Mouse (Mus musculus) forebrain, embryonic 16.5 days (tissue): ENCODE measurements around the gene B230118H07Rik. TPM values are rescaled to one million over a fixed set of nuclear protein-coding genes. Genes with fewer than 3 reads are reported as not detected.

Experiments used
- ATAC-seq: fragments of 200-750 bp; cut with Nextera tagmentation; 2 replicates; pipeline ENCODE4 v1.8.0; 2017; ENCODE audit warnings: mild to moderate bottlenecking, moderate library complexity
- H3K27ac ChIP-seq: fragments of 300-500 bp; sonication (generic); 2 replicates; pipeline ENCODE4 v1.5.1; 2014; ENCODE audit warnings: low read length, control low read depth
- H3K27me3 ChIP-seq: fragments of 300-500 bp; sonication (generic); replicated peaks from 2 replicates; pipeline ENCODE4 v1.6.1; 2014; ENCODE audit warnings: low read length; ENCODE audit not compliant: control insufficient read depth, insufficient read depth
- H3K36me3 ChIP-seq: fragments of 300-500 bp; sonication (generic); 2 replicates; pipeline ENCODE4 v1.6.1; 2014; ENCODE audit not compliant: control insufficient read depth, insufficient read depth
- H3K4me1 ChIP-seq: fragments of 300-500 bp; sonication (generic); replicated peaks from 2 replicates; pipeline ENCODE4 v1.6.1; 2014; ENCODE audit warnings: low read length; ENCODE audit not compliant: control insufficient read depth, insufficient read depth
- H3K4me2 ChIP-seq: fragments of 300-500 bp; sonication (generic); 2 replicates; pipeline ENCODE4 v1.6.1; 2014; ENCODE audit warnings: mild to moderate bottlenecking, low read length, control low read depth
- H3K4me3 ChIP-seq: fragments of 300-500 bp; sonication (generic); replicated peaks from 2 replicates; pipeline ENCODE4 v1.5.1; 2014; ENCODE audit warnings: mild to moderate bottlenecking, low read length, control low read depth
- H3K9ac ChIP-seq: fragments of 300-500 bp; sonication (generic); replicated peaks from 2 replicates; pipeline ENCODE4 v1.6.1; 2014; ENCODE audit warnings: low read depth, low read length, control low read depth
- H3K9me3 ChIP-seq: fragments of 300-500 bp; sonication (generic); 2 replicates; pipeline ENCODE4 v1.6.1; 2016; ENCODE audit warnings: low read length; ENCODE audit not compliant: control insufficient read depth
- WGBS: fragments of 180-500 bp; shearing (Covaris S2); extraction: QIAGEN DNeasy Blood & Tissue Kit; methylation state at CpG from one replicate; pipeline ENCODE4 v1.1.7; 2014; 5-methylcytosine and 5-hydroxymethylcytosine counted together
- polyA plus RNA-seq: library from polyadenylated mRNA; unstranded; fragments of >200 nt; fragmentation: Nextera tagmentation; extraction: Ambion mirVana; gene quantifications from 2 replicates; pipeline ENCODE4 v1.2.1, GENCODE M21; 2015

B230118H07Rik gene
- polyA plus RNA-seq, 1 experiment from 2014 or later = 44.4 TPM

- 49% methylated on average over 3 of the region's 3 CpGs for WGBS
These were observed 68.4 kb downstream of the B230118H07Rik start for GRCm38 (mm10) chr2:101580977-101581376.

GRCm38 (mm10) chr2:101580428-101580827 is 68.9 kb downstream of the B230118H07Rik start:
- no peaks in the 10 kb centered on the region for H3K36me3 ChIP-seq
- peak; percentile 75 for ATAC-seq

More at GRCm38 (mm10) chr2:101580977-101581376, 68.4 kb downstream of the B230118H07Rik start:
- Histone ChIP-seq H3K9me3 (no peaks in the 10 kb centered on the region), H3K27ac (no peak overlapping the region), H3K4me3 (no peak overlapping the region), H3K4me2 (no peak overlapping the region), H3K27me3 (0 out of 2 replicates have a peak, but pooled peaks cover 4% of the 10 kb centered on the region), H3K9ac (no peak overlapping the region), H3K4me1 (0 out of 2 replicates have a peak, but pooled peaks cover 4% of the 10 kb centered on the region), H3K36me3 (no peaks in the 10 kb centered on the region)
- ATAC-seq = no peak

GRCm38 (mm10) chr2:101580027-101580426 is 69.3 kb downstream of the B230118H07Rik start:
- H3K36me3 ChIP-seq = no peaks in the 10 kb centered on the region
- no peak overlapping the region for H3K9ac ChIP-seq
- 0 out of 2 replicates have a peak, but pooled peaks cover 4% of the 10 kb centered on the region for H3K27me3 ChIP-seq
- H3K4me3 ChIP-seq = no peak overlapping the region
- WGBS = 66% methylated on average over 2 of the region's 2 CpGs
- H3K4me2 ChIP-seq = no peak overlapping the region
- ATAC-seq = peak; percentile 40; the same call in 1 of the 2 replicates
- H3K4me1 ChIP-seq = 0 out of 2 replicates have a peak, but pooled peaks cover 4% of the 10 kb centered on the region
- no peaks in the 10 kb centered on the region for H3K9me3 ChIP-seq
- no peak overlapping the region for H3K27ac ChIP-seq

More at GRCm38 (mm10) chr2:101580428-101580827, 68.9 kb downstream of the B230118H07Rik start:
- H3K4me1 ChIP-seq = 0 out of 2 replicates have a peak, but pooled peaks cover 4% of the 10 kb centered on the region
- WGBS = 7% methylated on average over 1 of the region's 1 CpGs
- H3K9me3 ChIP-seq = no peaks in the 10 kb centered on the region
- H3K4me3 ChIP-seq = no peak overlapping the region
- H3K4me2 ChIP-seq = no peak overlapping the region
- H3K9ac ChIP-seq = no peak overlapping the region
- H3K27ac ChIP-seq = no peak overlapping the region
- 0 out of 2 replicates have a peak, but pooled peaks cover 4% of the 10 kb centered on the region for H3K27me3 ChIP-seq

- Histone ChIP-seq H3K9me3 (no peaks in the 10 kb centered on the region), H3K27me3 (no peaks in the 10 kb centered on the region), H3K4me1 (0 out of 2 replicates have a peak, but pooled peaks cover 4% of the 10 kb centered on the region), H3K4me2 (no peak overlapping the region), H3K36me3 (no peaks in the 10 kb centered on the region), H3K9ac (no peak overlapping the region), H3K27ac (no peak overlapping the region), H3K4me3 (no peak overlapping the region)
- whole genome bisulfite sequencing = 84% methylated on average over 4 of the region's 4 CpGs
- ATAC-seq = no peak
These were observed 72.1 kb downstream of the B230118H07Rik start for GRCm38 (mm10) chr2:101577243-101577642.

GRCm38 (mm10) chr2:101569230-101569629 is 80.1 kb downstream of the B230118H07Rik start:
- 96% methylated on average over 3 of the region's 5 CpGs for WGBS
- Histone ChIP-seq H3K36me3 (no peaks in the 10 kb centered on the region), H3K27me3 (no peaks in the 10 kb centered on the region), H3K27ac (no peak overlapping the region), H3K4me1 (no peaks in the 10 kb centered on the region), H3K4me2 (no peak overlapping the region), H3K9ac (no peak overlapping the region), H3K4me3 (no peak overlapping the region), H3K9me3 (no peaks in the 10 kb centered on the region)
- no peak for ATAC-seq

- no peak overlapping the region for H3K4me2 ChIP-seq
- H3K27me3 ChIP-seq = no peaks in the 10 kb centered on the region
- H3K4me1 ChIP-seq = peaks cover 7% of the 10 kb centered on the region; the same call in 1 of the 2 replicates
- no peak for ATAC-seq
- no peaks in the 10 kb centered on the region for H3K9me3 ChIP-seq
- no peaks in the 10 kb centered on the region for H3K36me3 ChIP-seq
- H3K9ac ChIP-seq = no peak overlapping the region
- no peak overlapping the region for H3K4me3 ChIP-seq
- 93% methylated on average over 2 of the region's 2 CpGs for WGBS
- no peak overlapping the region for H3K27ac ChIP-seq
These were observed 81.8 kb downstream of the B230118H07Rik start for GRCm38 (mm10) chr2:101567490-101567889.

- H3K4me3 ChIP-seq = no peak overlapping the region
- no peaks in the 10 kb centered on the region for H3K27me3 ChIP-seq
- WGBS = 76% methylated on average over 4 of the region's 4 CpGs
- no peak overlapping the region for H3K4me2 ChIP-seq
- H3K9ac ChIP-seq = no peak overlapping the region
- H3K27ac ChIP-seq = no peak overlapping the region
- H3K4me1 ChIP-seq = peaks cover 7% of the 10 kb centered on the region; the same call in 1 of the 2 replicates
- H3K9me3 ChIP-seq = no peaks in the 10 kb centered on the region
- H3K36me3 ChIP-seq = no peaks in the 10 kb centered on the region
- ATAC-seq = no peak
These were observed 85.6 kb downstream of the B230118H07Rik start for GRCm38 (mm10) chr2:101563776-101564175.

- no peaks in the 10 kb centered on the region for H3K9me3 ChIP-seq
- no peaks in the 10 kb centered on the region for H3K36me3 ChIP-seq
- H3K4me3 ChIP-seq = no peak overlapping the region
- no peaks in the 10 kb centered on the region for H3K27me3 ChIP-seq
- 44% methylated on average over 6 of the region's 6 CpGs for WGBS
- no peak overlapping the region for H3K4me2 ChIP-seq
- ATAC-seq = peak; percentile 58; the same call in 1 of the 2 replicates
- H3K4me1 ChIP-seq = peaks cover 7% of the 10 kb centered on the region; the same call in 1 of the 2 replicates
- H3K27ac ChIP-seq = no peak overlapping the region
- no peak overlapping the region for H3K9ac ChIP-seq
These were observed 86.1 kb downstream of the B230118H07Rik start for GRCm38 (mm10) chr2:101563206-101563605.

- Histone ChIP-seq H3K4me2 (no peak overlapping the region), H3K27ac (no peak overlapping the region), H3K9me3 (no peaks in the 10 kb centered on the region), H3K4me1 (peaks cover 7% of the 10 kb centered on the region; the same call in 1 of the 2 replicates), H3K36me3 (no peaks in the 10 kb centered on the region), H3K4me3 (no peak overlapping the region), H3K27me3 (no peaks in the 10 kb centered on the region), H3K9ac (no peak overlapping the region)
- ATAC-seq = no peak
- 85% methylated on average over 3 of the region's 3 CpGs for WGBS
These were observed 89.9 kb downstream of the B230118H07Rik start for GRCm38 (mm10) chr2:101559431-101559830.
